Mouse (Mus musculus): ENCODE results near the gene Aox1. TPM values are rescaled to one million over a fixed set of nuclear protein-coding genes. Genes with fewer than 3 reads are reported as not detected.

Aox1 gene
- total RNA-seq, 1 experiment from 2014 or later: 43.5 TPM

GRCm38 (mm10) chr1:58110241-58110640 is 80.5 kb downstream of the Aox1 start:
- no peak for DNase-seq

DNA sequence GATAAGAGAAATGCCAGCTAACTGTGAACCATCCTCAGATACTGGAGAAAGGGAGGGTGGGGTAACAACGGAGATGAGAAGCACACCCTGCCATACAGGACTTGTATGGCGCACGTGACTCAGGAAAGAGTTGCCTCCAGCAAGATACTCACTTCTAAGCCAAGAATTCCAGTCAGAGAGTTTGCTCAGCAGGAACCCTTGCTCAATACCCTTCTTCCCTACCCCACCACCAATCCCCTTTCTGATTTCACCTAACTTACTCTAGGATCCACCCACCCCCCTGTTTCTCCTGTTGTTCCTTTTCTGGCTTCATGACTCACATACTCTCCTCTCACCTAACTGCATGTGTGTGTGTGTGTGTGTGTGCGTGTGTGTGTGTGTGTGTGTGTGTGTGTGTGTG is 81.6 kb downstream of the Aox1 start:
- DNase-seq: no peak

- DNase-seq: peak; percentile 83
These were observed 83.1 kb downstream of the Aox1 start, which contains the start of gene Aox3 for GRCm38 (mm10) chr1:58112880-58113279. Gene Aox3 (plus strand): TSS chr1:58113130.

- no peak for DNase-seq
These were observed 83.7 kb downstream of the Aox1 start for GRCm38 (mm10) chr1:58113441-58113840.

DNA sequence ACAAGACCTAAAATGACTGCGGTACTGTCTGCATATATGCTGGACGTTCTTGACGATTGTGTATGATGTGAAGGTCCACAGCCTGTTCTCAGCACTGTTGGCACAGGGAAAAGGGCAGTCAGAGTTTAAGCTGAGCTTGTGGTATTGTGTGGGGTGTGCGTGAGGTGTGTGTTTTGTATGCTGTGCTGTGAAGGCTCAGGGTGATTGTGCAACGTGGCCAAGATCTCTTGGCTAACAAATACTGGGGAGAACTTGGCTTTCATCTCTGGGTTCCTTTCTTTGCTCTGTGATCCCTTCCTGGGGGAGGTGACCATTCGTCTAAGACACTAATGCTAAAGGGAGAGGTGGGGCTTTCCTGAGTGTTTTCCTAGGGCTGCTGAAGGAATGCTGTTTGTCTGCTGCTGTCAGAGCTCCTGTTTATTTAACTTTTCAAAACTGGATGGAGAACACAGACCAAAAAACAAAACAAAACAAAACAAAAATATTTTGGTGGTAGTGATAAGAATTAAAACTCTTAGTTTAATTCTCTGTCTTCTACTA is 84.4 kb downstream of the Aox1 start:
- DNase-seq: no peak

GRCm38 (mm10) chr1:58114666-58115375 is 85.1 kb downstream of the Aox1 start:
- DNase-seq: no peak

- DNase-seq: no peak
These were observed 88.5 kb downstream of the Aox1 start for GRCm38 (mm10) chr1:58118231-58118630.

DNA sequence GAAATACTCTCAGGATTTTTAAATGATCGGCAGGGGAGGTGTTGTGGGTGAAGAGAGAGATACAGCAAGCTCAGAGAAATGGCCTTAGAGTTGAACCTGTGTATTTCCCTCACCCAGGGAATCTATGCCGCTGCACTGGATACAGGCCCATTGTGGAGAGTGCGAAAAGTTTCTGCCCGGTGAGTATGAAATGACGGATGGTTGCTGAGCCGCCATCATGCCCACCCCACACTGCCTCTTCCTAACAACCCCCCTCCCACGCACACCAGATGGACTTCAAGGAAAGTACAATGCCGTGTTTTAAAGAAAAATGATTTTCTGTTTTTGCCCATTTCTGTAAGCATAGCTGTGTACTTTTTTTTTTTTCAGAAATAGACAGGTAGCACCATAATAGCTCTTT is 95.2 kb downstream of the Aox1 start:
- no peak for DNase-seq

DNA sequence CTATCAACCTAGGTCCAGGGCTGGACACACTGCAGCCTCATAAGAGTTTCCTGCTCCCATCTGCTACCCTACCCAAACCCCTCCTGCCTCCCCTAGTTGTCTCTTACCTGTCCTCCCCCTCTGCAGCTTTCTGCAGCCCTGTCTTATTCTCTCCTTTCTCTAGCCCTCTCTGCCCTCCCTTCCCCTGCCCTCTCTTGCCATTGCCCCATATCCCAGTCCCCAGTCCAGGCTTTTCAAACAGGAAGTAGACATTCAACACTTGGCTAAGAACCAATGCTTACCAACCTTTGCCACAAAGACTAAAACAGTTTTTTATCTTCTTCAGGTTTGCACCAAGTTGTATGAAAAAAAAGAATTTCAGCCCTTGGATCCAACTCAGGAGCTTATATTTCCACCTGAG is 108.2 kb downstream of the Aox1 start:
- DNase-seq: no peak

GRCm38 (mm10) chr1:58138986-58139385 is 109.3 kb downstream of the Aox1 start:
- DNase-seq: no peak

DNA sequence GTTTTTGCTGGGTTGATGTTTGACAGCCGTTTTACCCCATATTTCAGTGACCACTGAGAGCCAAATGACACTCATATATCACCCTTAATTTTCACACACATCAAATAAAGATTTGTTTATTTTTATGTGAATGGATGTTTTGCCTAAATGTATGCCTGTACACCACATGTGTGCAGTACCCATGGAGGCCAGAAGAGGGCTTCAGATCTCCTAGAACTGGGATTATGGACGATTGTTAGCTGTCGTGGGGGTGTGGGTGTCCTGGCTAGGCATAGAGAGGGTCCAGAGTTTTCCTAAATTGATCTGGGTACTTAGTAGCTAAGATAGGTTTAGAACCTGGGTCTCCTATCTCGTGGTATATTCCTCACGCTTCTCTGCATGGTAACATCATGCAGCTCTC is 110.9 kb downstream of the Aox1 start:
- DNase-seq: no peak

GRCm38 (mm10) chr1:58144384-58145069 is 114.8 kb downstream of the Aox1 start:
- DNase-seq: no peak

DNA sequence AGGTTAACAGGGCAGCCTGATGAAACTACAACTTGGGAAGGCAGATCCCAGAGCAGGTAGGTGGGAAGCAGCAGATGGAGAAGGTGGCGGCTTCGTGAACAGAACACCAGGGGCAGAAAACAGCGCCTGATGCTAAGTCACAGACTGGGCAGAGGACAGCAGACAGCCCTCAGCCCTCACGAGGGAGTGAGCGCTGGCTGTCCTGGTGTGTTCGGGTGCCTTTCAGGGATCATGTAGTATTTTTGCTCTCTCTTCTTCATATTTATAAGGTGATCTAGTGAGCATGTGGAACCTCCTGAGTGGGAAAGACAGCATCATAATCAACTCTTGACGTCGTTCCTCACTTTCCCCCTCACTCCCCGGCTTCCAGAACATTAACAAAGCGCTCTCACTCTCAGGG is 116.3 kb downstream of the Aox1 start:
- no peak for DNase-seq

DNA sequence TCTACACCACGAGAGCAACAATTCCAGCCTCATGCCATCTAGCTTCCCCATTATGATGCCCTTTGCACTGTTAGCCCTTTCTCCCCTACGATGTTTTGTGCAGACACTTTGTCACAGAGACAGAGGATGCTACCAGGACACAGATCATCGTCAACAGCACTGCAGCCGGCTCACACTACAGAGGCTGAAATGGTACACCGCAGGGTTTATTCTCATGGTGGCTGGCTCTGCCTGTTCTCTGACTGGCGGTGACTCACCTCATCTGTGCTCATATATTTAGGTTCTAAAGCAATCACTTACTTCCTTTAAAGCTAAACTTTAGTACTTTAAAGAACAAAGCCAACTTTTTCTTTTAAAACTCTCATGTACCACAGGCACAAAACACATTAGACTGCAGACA is 118.0 kb downstream of the Aox1 start:
- DNase-seq: no peak

DNA sequence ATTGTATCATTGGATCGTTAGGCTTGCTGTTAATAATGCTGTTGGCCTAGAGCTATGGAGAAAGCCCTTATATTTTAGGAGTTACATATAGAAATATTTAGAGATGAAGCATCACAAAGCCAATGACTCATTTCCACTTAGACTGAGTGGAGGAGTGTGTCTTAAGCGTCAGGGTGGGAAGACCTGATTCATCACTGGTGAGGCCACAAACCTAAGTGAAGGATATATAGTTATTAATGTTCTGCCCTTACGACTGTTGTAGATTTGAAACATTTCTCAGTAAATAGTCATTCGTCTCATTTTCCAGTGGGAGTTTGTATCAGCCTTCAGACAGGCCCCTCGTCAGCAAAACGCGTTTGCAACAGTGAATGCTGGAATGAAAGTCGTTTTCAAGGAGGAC is 122.5 kb downstream of the Aox1 start:
- no peak for DNase-seq

Other genes with a start within 250 kb of the Aox1 start
- 2.1 and 2.2 TPM in 2 replicates for gene Sgo2a, start 34.0 kb upstream of the Aox1 start, total RNA-seq (2021)
- 15.8 and 24.0 TPM in 2 replicates for gene Kctd18, start 11.0 kb upstream of the Aox1 start, total RNA-seq (2021)
- 3.3 and 6.4 TPM in 2 replicates for gene Aox3, start 83.2 kb downstream of the Aox1 start, total RNA-seq (2021)
- gene Aox4, start 180.5 kb downstream of the Aox1 start, total RNA-seq (2021): not detected in 2 replicates
- 0.27 and 0.52 TPM in 2 replicates for gene Aox2, start 248.4 kb downstream of the Aox1 start, total RNA-seq (2021)